Mouse (Mus musculus): ENCODE measurements around the gene Map2. TPM values are rescaled to one million over a fixed set of nuclear protein-coding genes. Genes with fewer than 3 reads are reported as not detected.

Gene Map2
- polyA plus RNA-seq, 1 experiment from 2014 or later, result 491 TPM

- Histone ChIP-seq H3K4me1 (ENCODE audit: control insufficient read depth, insufficient read depth, low read length) (peaks cover 18% of the 10 kb centered on the region), H3K9ac (replicated peaks; ENCODE audit: low read length) (no peak overlapping the region), H3K4me2 (ENCODE audit: low read length) (no peak overlapping the region), H3K36me3 (ENCODE audit: control insufficient read depth, insufficient read depth, low read length) (peaks cover 14% of the 10 kb centered on the region), H3K27me3 (ENCODE audit: control insufficient read depth, insufficient read depth, low read length) (no peaks in the 10 kb centered on the region), H3K9me3 (ENCODE audit: control insufficient read depth, low read length) (no peaks in the 10 kb centered on the region), H3K4me3 (replicated peaks; ENCODE audit: low read depth, low read length) (no peak overlapping the region), H3K27ac (replicated peaks; ENCODE audit: low read depth, low read length) (peak overlapping the region; percentile 15; the same call in 1 of the 2 replicates)
- ATAC-seq (ENCODE audit: low FRiP score, low TSS enrichment) (no peak), DNase-seq (no peak)
- WGBS, result 44% methylated on average over 2 of the region's 2 CpGs
These were observed 220.8 kb downstream of the Map2 start for GRCm38 (mm10) chr1:66395826-66396225.

DNA sequence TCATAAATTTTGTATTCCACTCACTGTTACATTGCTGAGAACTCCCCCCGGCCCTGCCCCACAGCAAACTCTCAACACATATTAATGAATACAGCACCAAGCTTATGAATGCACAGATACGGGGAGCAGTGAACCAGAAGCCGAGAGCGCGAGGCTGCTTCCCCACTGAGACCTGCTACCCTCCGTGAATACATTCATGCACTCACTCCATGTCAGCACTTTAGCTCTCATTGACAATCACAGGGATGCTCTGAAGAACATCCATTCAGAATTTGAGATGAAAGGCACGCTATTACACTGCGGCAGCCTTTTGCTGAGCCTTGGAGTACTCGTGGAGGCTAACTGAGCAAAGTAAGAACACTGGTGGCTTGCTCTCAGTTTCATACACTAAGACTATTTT is 226.8 kb downstream of the Map2 start:
- 13% methylated on average over 9 of the region's 9 CpGs for WGBS
- Histone ChIP-seq H3K27ac (replicated peaks; ENCODE audit: low read depth, low read length) (no peak overlapping the region), H3K36me3 (ENCODE audit: control insufficient read depth, insufficient read depth, low read length) (peaks cover 64% of the 10 kb centered on the region)

DNA sequence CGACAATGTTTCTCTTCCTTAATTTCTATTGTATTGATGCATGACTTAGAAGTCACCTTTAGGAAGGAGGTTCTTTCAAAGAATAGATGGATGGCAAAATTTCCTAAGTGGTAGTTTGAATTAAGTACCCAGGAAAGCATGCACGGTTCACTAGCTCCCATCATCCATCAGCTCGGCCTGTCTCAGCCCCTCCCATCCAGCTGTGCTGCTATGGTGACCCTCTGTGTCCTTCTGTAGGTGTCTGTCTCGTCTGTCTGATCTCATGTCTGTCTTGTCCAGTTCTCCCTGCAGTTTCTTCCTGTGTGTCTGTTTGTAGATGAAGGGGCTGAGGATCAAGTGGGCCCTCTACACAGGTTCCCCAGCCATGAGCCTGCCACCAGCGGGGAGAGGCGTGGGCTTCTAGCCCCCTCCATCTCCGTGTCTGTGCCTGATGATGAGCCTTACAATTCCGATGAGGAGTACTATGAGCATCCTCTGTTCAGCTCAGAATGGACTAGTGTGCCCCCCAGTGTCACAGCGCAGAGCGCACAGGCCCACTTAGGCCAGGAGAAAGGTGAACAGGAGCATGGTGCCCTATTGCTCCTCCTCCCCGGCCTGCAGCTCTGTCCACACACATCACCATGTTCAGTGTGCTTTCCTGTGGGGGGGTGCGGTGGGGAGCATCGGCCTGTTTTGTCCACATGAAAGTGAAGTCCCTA is 232.3 kb downstream of the Map2 start:
- ATAC-seq (ENCODE audit: low FRiP score, low TSS enrichment) (peak; percentile 64; the same call in 1 of the 2 replicates), DNase-seq (peak; percentile 44)
- Histone ChIP-seq H3K9ac (replicated peaks; ENCODE audit: low read length) (no peak overlapping the region), H3K9me3 (ENCODE audit: control insufficient read depth, low read length) (no peaks in the 10 kb centered on the region), H3K27ac (replicated peaks; ENCODE audit: low read depth, low read length) (peak overlapping the region; percentile 28; the same call in 1 of the 2 replicates), H3K4me2 (ENCODE audit: low read length) (no peak overlapping the region), H3K4me3 (replicated peaks; ENCODE audit: low read depth, low read length) (no peak overlapping the region), H3K36me3 (ENCODE audit: control insufficient read depth, insufficient read depth, low read length) (peaks cover 75% of the 10 kb centered on the region), H3K27me3 (ENCODE audit: control insufficient read depth, insufficient read depth, low read length) (no peaks in the 10 kb centered on the region), H3K4me1 (ENCODE audit: control insufficient read depth, insufficient read depth, low read length) (no peaks in the 10 kb centered on the region)
- WGBS, result 54% methylated on average over 13 of the region's 13 CpGs

More for the DNA sequence above, 226.8 kb downstream of the Map2 start:
- H3K27me3 ChIP-seq (ENCODE audit: control insufficient read depth, insufficient read depth, low read length), result no peaks in the 10 kb centered on the region
- no peak overlapping the region for H3K9ac ChIP-seq (replicated peaks; ENCODE audit: low read length)
- H3K4me1 ChIP-seq (ENCODE audit: control insufficient read depth, insufficient read depth, low read length), result no peaks in the 10 kb centered on the region
- no peak overlapping the region for H3K4me3 ChIP-seq (replicated peaks; ENCODE audit: low read depth, low read length)
- H3K9me3 ChIP-seq (ENCODE audit: control insufficient read depth, low read length), result no peaks in the 10 kb centered on the region
- DNase-seq, result peak; percentile 63
- peak; percentile 24; the same call in 1 of the 2 replicates for ATAC-seq (ENCODE audit: low FRiP score, low TSS enrichment)
- H3K4me2 ChIP-seq (ENCODE audit: low read length), result no peak overlapping the region

DNA sequence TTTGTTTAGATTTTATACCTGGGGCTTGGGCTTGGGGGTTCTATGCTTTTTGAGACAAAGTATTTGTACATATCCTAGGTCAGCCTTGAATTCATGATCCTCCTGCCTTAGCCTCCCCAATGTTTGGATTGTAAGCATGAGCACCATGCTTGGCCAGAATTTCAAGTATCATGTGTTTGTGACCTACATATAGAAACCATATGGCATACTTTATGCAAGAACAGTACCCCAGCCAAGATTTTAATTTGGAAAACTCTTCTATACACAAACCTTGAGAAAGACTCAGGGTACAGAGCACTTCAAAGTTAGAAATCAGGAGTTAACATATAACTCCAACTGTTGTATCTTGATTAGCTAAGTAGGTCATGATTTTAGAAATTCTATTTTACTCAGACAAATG is 243.3 kb downstream of the Map2 start:
- H3K4me2 ChIP-seq (ENCODE audit: low read length), result no peak overlapping the region
- H3K27ac ChIP-seq (replicated peaks; ENCODE audit: low read depth, low read length), result no peak overlapping the region
- no peaks in the 10 kb centered on the region for H3K4me1 ChIP-seq (ENCODE audit: control insufficient read depth, insufficient read depth, low read length)
- H3K27me3 ChIP-seq (ENCODE audit: control insufficient read depth, insufficient read depth, low read length), result no peaks in the 10 kb centered on the region
- H3K4me3 ChIP-seq (replicated peaks; ENCODE audit: low read depth, low read length), result no peak overlapping the region
- DNase-seq (no peak), ATAC-seq (ENCODE audit: low FRiP score, low TSS enrichment) (no peak)
- no peaks in the 10 kb centered on the region for H3K9me3 ChIP-seq (ENCODE audit: control insufficient read depth, low read length)
- H3K36me3 ChIP-seq (ENCODE audit: control insufficient read depth, insufficient read depth, low read length), result peaks cover 76% of the 10 kb centered on the region
- H3K9ac ChIP-seq (replicated peaks; ENCODE audit: low read length), result no peak overlapping the region

GRCm38 (mm10) chr1:66426073-66426472 is 251.0 kb downstream of the Map2 start:
- 94% methylated on average over 5 of the region's 5 CpGs for WGBS
- ATAC-seq (ENCODE audit: low FRiP score, low TSS enrichment), result no peak
- H3K4me2 ChIP-seq (ENCODE audit: low read length), result no peak overlapping the region

DNA sequence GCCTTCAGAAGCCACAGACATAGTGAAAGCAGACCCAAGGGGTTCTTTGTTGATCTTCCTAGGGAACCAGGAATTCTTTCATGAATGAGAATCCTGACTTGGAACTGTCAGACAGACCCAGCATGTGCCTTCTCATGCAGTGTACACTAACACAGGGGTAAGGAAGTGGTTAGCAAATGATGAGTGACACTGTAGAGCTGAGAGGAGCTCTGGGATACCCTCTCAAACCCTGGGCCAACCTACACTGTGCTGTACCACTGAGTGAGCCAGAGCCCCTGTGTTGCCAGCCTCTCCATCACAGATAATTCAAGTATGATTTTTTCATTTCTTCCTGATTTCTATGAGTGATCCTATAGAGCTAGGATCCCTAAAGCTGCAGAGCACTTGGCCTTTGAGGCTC is 255.9 kb downstream of the Map2 start:
- Histone ChIP-seq H3K27ac (replicated peaks; ENCODE audit: low read depth, low read length) (no peak overlapping the region), H3K36me3 (ENCODE audit: control insufficient read depth, insufficient read depth, low read length) (peaks cover 73% of the 10 kb centered on the region), H3K9ac (replicated peaks; ENCODE audit: low read length) (no peak overlapping the region), H3K4me3 (replicated peaks; ENCODE audit: low read depth, low read length) (no peak overlapping the region), H3K4me2 (ENCODE audit: low read length) (no peak overlapping the region), H3K9me3 (ENCODE audit: control insufficient read depth, low read length) (no peaks in the 10 kb centered on the region), H3K27me3 (ENCODE audit: control insufficient read depth, insufficient read depth, low read length) (no peaks in the 10 kb centered on the region), H3K4me1 (ENCODE audit: control insufficient read depth, insufficient read depth, low read length) (no peaks in the 10 kb centered on the region)
- DNase-seq (no peak), ATAC-seq (ENCODE audit: low FRiP score, low TSS enrichment) (no peak)

More at GRCm38 (mm10) chr1:66426073-66426472, 251.0 kb downstream of the Map2 start:
- H3K4me1 ChIP-seq (ENCODE audit: control insufficient read depth, insufficient read depth, low read length), result no peaks in the 10 kb centered on the region
- no peaks in the 10 kb centered on the region for H3K27me3 ChIP-seq (ENCODE audit: control insufficient read depth, insufficient read depth, low read length)
- no peak overlapping the region for H3K4me3 ChIP-seq (replicated peaks; ENCODE audit: low read depth, low read length)
- no peak overlapping the region for H3K9ac ChIP-seq (replicated peaks; ENCODE audit: low read length)
- H3K9me3 ChIP-seq (ENCODE audit: control insufficient read depth, low read length), result no peaks in the 10 kb centered on the region
- H3K27ac ChIP-seq (replicated peaks; ENCODE audit: low read depth, low read length), result no peak overlapping the region
- DNase-seq, result no peak
- peaks cover 81% of the 10 kb centered on the region for H3K36me3 ChIP-seq (ENCODE audit: control insufficient read depth, insufficient read depth, low read length)

DNA sequence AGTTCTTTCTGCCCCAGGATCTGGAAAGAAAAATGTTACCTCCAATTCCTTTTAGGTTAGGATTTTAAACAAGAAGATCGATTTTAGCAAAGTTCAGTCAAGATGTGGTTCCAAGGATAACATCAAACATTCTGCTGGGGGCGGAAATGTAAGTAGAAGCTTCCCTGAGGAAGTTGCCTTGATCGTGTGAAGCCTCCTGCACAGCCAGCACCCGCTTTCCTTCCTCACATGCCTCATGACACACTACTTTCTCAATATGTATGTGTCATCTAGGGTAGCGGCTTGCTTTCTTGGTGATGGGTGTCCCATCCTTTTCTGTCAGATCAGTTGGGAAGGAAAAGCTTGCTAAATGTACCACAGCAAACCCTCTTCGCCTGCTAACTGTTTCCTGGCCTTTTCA is 256.4 kb downstream of the Map2 start:
- DNase-seq (no peak), ATAC-seq (ENCODE audit: low FRiP score, low TSS enrichment) (no peak)
- Histone ChIP-seq H3K4me1 (ENCODE audit: control insufficient read depth, insufficient read depth, low read length) (no peaks in the 10 kb centered on the region), H3K36me3 (ENCODE audit: control insufficient read depth, insufficient read depth, low read length) (peaks cover 71% of the 10 kb centered on the region), H3K27ac (replicated peaks; ENCODE audit: low read depth, low read length) (no peak overlapping the region), H3K9me3 (ENCODE audit: control insufficient read depth, low read length) (no peaks in the 10 kb centered on the region), H3K4me2 (ENCODE audit: low read length) (no peak overlapping the region), H3K27me3 (ENCODE audit: control insufficient read depth, insufficient read depth, low read length) (no peaks in the 10 kb centered on the region), H3K9ac (replicated peaks; ENCODE audit: low read length) (no peak overlapping the region), H3K4me3 (replicated peaks; ENCODE audit: low read depth, low read length) (no peak overlapping the region)
- 92% methylated on average over 6 of the region's 6 CpGs for whole genome bisulfite sequencing

- Histone ChIP-seq H3K36me3 (ENCODE audit: control insufficient read depth, insufficient read depth, low read length) (peaks cover 72% of the 10 kb centered on the region), H3K9me3 (ENCODE audit: control insufficient read depth, low read length) (no peaks in the 10 kb centered on the region), H3K27ac (replicated peaks; ENCODE audit: low read depth, low read length) (no peak overlapping the region), H3K4me2 (ENCODE audit: low read length) (no peak overlapping the region), H3K4me3 (replicated peaks; ENCODE audit: low read depth, low read length) (no peak overlapping the region), H3K27me3 (ENCODE audit: control insufficient read depth, insufficient read depth, low read length) (no peaks in the 10 kb centered on the region), H3K9ac (replicated peaks; ENCODE audit: low read length) (no peak overlapping the region), H3K4me1 (ENCODE audit: control insufficient read depth, insufficient read depth, low read length) (no peaks in the 10 kb centered on the region)
- DNase-seq (no peak), ATAC-seq (ENCODE audit: low FRiP score, low TSS enrichment) (no peak)
- WGBS, result 87% methylated on average over 2 of the region's 2 CpGs
These were observed 263.0 kb downstream of the Map2 start for GRCm38 (mm10) chr1:66438069-66438468.

GRCm38 (mm10) chr1:66442922-66443321 is 267.8 kb downstream of the Map2 start:
- WGBS, result 72% methylated on average over 2 of the region's 2 CpGs
- ATAC-seq (ENCODE audit: low FRiP score, low TSS enrichment) (no peak), DNase-seq (no peak)
- Histone ChIP-seq H3K9ac (replicated peaks; ENCODE audit: low read length) (no peak overlapping the region), H3K27ac (replicated peaks; ENCODE audit: low read depth, low read length) (no peak overlapping the region), H3K4me1 (ENCODE audit: control insufficient read depth, insufficient read depth, low read length) (no peaks in the 10 kb centered on the region), H3K36me3 (ENCODE audit: control insufficient read depth, insufficient read depth, low read length) (peaks cover 52% of the 10 kb centered on the region), H3K9me3 (ENCODE audit: control insufficient read depth, low read length) (no peaks in the 10 kb centered on the region), H3K4me2 (ENCODE audit: low read length) (no peak overlapping the region), H3K4me3 (replicated peaks; ENCODE audit: low read depth, low read length) (no peak overlapping the region), H3K27me3 (ENCODE audit: control insufficient read depth, insufficient read depth, low read length) (no peaks in the 10 kb centered on the region)

Measured in midbrain, embryonic 14.5 days (tissue).